Mouse (Mus musculus): ENCODE results near the gene 1700003E16Rik. TPM values are rescaled to one million over a fixed set of nuclear protein-coding genes. Genes with fewer than 3 reads are reported as not detected.

Gene 1700003E16Rik
- polyA plus RNA-seq, 1 experiment from 2014 or later: 6.3 TPM

DNA sequence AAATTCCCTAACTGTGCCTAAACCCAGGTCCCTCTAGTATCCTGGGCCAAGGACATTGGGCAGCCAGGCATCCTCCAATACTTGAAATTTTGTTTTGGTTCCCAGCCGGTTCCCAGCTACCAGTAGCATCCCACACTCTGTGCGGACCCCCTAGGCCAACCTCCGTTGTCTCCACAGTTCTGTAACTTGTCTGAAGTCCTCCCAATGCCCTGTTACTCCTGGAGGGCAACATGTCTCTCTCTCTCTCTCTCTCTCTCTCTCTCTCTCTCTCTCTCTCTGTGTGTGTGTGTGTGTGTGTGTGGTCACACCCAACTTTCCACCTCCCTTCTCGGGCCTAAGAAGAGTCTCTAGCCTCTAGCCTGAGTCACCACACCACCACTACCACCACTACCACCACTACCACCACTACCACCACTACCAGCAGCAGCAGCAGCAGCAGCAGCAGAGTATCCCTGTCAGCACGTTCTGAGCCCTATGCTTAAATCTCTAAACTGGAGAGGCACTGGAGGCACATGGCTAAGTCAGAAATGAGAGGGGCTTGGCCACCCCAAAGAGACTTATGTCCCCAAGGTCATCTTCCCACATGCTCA, 19.8 kb upstream of the 1700003E16Rik start:
- Histone ChIP-seq H3K27ac (replicated peaks; ENCODE audit: low read depth, low read length) (peak overlapping the region; percentile 97), H3K4me3 (ENCODE audit: low read depth, low read length) (peak overlapping the region; percentile 45), H3K4me1 (ENCODE audit: control insufficient read depth, insufficient read depth, low read length) (peaks cover 37% of the 10 kb centered on the region), H3K27me3 (replicated peaks; ENCODE audit: control insufficient read depth, insufficient read depth, low read length) (no peaks in the 10 kb centered on the region), H3K36me3 (ENCODE audit: control insufficient read depth, insufficient read depth, low read length) (no peaks in the 10 kb centered on the region), H3K9me3 (ENCODE audit: control insufficient read depth, low read length) (no peaks in the 10 kb centered on the region), H3K4me2 (ENCODE audit: low read depth, low read length) (peak overlapping the region; percentile 62), H3K9ac (ENCODE audit: low read depth, low read length) (peak overlapping the region; percentile 74)
- no peak for DNase-seq (ENCODE audit: low spot score)
- no peak for ATAC-seq (ENCODE audit: low read depth)
- WGBS: 16% methylated on average over 5 of the region's 5 CpGs

DNA sequence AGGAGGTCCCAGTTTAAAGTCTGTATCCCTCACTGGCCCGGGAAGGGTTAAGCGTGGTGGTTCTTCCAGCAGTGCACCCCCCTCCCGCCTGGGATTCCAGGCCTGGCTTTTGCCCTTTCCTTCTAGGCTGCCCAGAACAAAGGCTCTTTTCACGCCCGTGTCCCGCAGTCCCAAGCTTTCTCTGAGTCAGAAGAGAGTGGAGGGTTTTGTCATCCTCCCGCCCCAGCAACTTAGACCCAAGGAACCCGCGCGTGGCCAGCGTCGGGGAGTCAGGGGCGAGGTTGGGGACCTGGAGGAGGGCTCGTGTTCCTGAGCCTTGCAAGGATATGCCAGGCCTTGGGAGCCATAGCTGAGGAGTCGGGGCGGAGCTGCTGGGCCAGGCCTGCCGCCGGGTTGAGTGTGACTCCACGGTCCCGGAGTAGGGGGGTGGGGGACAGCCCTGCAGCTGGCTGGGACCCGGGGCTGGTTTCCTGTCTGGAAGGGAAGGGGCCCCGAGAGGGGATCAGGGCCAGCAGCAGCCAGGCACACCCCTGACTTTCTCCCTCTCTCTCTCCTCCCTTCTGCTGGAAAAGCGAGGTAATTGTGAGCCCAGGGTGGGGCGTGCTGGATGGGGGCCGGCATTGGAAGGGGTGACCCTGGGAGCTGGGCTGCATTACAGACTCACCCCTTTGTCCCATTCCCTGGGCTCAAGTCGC, 19.2 kb upstream of the 1700003E16Rik start:
- Histone ChIP-seq H3K4me1 (ENCODE audit: control insufficient read depth, insufficient read depth, low read length) (peaks cover 42% of the 10 kb centered on the region), H3K9ac (ENCODE audit: low read depth, low read length) (peak overlapping the region; percentile 74), H3K9me3 (ENCODE audit: control insufficient read depth, low read length) (no peaks in the 10 kb centered on the region), H3K36me3 (ENCODE audit: control insufficient read depth, insufficient read depth, low read length) (no peaks in the 10 kb centered on the region), H3K27ac (replicated peaks; ENCODE audit: low read depth, low read length) (peak overlapping the region; percentile 97), H3K27me3 (replicated peaks; ENCODE audit: control insufficient read depth, insufficient read depth, low read length) (no peaks in the 10 kb centered on the region), H3K4me2 (ENCODE audit: low read depth, low read length) (peak overlapping the region; percentile 62), H3K4me3 (ENCODE audit: low read depth, low read length) (peak overlapping the region; percentile 45)
- ATAC-seq (ENCODE audit: low read depth): peak; percentile 86
- 1% methylated on average over 21 of the region's 26 CpGs for WGBS
- DNase-seq (ENCODE audit: low spot score): peak; percentile 94

DNA sequence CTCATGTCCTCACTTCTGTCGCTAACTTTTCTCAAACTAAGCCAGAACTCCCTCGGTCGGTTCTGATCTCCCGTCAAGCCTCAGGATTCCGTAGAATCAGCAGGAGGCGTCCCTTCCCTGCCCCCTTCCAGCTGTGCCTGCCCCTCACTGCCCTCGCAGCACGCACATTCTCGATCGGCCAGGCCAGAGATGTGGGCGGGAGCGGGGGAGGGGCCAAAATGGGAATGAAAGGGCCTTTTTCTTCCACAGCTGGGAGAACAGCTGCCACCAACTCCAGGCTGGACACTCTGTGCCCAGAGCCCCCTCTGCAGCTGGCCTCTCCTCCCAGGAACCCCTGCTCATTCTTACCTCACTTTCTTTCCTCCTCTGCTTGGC, 18.6 kb upstream of the 1700003E16Rik start:
- Histone ChIP-seq H3K9ac (ENCODE audit: low read depth, low read length) (peak overlapping the region; percentile 74), H3K9me3 (ENCODE audit: control insufficient read depth, low read length) (no peaks in the 10 kb centered on the region), H3K4me1 (ENCODE audit: control insufficient read depth, insufficient read depth, low read length) (peaks cover 48% of the 10 kb centered on the region), H3K4me3 (ENCODE audit: low read depth, low read length) (peak overlapping the region; percentile 45), H3K36me3 (ENCODE audit: control insufficient read depth, insufficient read depth, low read length) (no peaks in the 10 kb centered on the region), H3K27me3 (replicated peaks; ENCODE audit: control insufficient read depth, insufficient read depth, low read length) (no peaks in the 10 kb centered on the region), H3K27ac (replicated peaks; ENCODE audit: low read depth, low read length) (peak overlapping the region; percentile 97), H3K4me2 (ENCODE audit: low read depth, low read length) (peak overlapping the region; percentile 62)
- peak; percentile 95 for DNase-seq (ENCODE audit: low spot score)
- ATAC-seq (ENCODE audit: low read depth): peak; percentile 84
- 3% methylated on average over 6 of the region's 12 CpGs for WGBS

DNA sequence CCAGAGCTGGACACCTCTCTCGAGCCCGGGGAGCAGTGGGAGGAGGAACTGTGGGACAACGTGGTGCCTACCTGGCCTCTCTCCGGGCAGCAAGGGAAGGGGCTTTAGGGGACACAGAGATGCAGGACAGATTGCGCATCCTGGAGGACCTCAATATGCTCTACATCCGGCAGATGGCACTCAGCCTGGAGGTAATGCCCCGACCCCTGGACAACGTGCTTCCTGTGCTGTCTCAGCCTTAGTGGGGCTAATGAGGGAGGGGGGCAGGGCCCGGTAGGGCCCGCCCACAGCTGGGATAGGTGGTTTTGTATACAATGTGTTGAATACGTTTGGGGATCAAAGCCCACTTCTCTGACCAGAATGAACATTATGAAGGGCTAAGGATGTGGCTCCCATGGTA, 18.1 kb upstream of the 1700003E16Rik start:
- WGBS: 2% methylated on average over 11 of the region's 11 CpGs
- no peaks in the 10 kb centered on the region for H3K36me3 ChIP-seq (ENCODE audit: control insufficient read depth, insufficient read depth, low read length)
- no peaks in the 10 kb centered on the region for H3K9me3 ChIP-seq (ENCODE audit: control insufficient read depth, low read length)
- peak overlapping the region; percentile 45 for H3K4me3 ChIP-seq (ENCODE audit: low read depth, low read length)
- DNase-seq (ENCODE audit: low spot score) (peak; percentile 81), ATAC-seq (ENCODE audit: low read depth) (peak; percentile 32)
- peak overlapping the region; percentile 97 for H3K27ac ChIP-seq (replicated peaks; ENCODE audit: low read depth, low read length)
- H3K27me3 ChIP-seq (replicated peaks; ENCODE audit: control insufficient read depth, insufficient read depth, low read length): no peaks in the 10 kb centered on the region
- H3K4me2 ChIP-seq (ENCODE audit: low read depth, low read length): peak overlapping the region; percentile 62
- peak overlapping the region; percentile 74 for H3K9ac ChIP-seq (ENCODE audit: low read depth, low read length)
- H3K4me1 ChIP-seq (ENCODE audit: control insufficient read depth, insufficient read depth, low read length): peaks cover 48% of the 10 kb centered on the region

DNA sequence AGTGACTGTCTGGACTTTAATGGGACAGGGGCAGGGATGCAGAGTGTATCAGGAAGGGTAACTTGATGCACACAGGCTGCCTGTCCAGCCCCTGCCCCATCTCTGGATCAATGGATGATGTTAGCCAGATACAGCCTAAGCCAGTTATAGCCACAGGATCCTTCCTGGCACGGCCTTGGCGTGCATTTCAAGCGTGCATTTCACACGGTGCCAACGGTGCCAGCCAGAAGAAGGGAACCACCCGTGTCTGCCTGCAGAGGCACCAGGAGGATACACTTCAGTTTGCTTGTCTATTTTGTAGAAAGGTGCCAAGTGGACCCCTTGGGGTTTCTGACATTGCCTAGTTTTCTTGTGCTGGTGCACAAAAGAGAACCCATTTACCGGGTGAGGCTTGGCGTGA, 16.2 kb upstream of the 1700003E16Rik start:
- ATAC-seq (ENCODE audit: low read depth) (no peak), DNase-seq (ENCODE audit: low spot score) (no peak)
- Histone ChIP-seq H3K9ac (ENCODE audit: low read depth, low read length) (0 out of 2 replicates have a peak overlapping the region, but pooled peaks have one; percentile 74), H3K9me3 (ENCODE audit: control insufficient read depth, low read length) (no peaks in the 10 kb centered on the region), H3K4me3 (ENCODE audit: low read depth, low read length) (no peak overlapping the region), H3K27ac (replicated peaks; ENCODE audit: low read depth, low read length) (no peak overlapping the region), H3K36me3 (ENCODE audit: control insufficient read depth, insufficient read depth, low read length) (no peaks in the 10 kb centered on the region), H3K4me1 (ENCODE audit: control insufficient read depth, insufficient read depth, low read length) (peaks cover 45% of the 10 kb centered on the region), H3K4me2 (ENCODE audit: low read depth, low read length) (no peak overlapping the region), H3K27me3 (replicated peaks; ENCODE audit: control insufficient read depth, insufficient read depth, low read length) (no peaks in the 10 kb centered on the region)
- WGBS: 80% methylated on average over 8 of the region's 8 CpGs

DNA sequence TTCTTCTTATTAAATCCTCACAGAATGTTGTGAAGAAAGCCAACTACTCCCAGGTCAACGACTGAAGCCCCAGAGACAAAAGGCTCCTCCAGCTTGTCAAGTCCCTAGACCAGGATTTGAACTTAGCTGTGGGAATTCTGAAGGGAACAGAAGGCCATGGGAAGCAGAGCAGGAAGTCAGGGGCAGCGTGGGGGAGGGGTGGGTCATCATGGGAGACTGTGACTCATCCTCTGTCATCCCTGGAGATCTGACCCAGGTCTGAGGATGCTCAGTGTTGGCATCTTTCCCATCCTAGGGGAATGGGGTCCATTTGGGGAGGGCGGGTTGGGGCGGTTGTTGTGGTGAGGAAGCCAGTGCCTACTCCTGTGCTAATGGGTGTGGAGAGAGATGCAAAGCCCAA, 14.6 kb upstream of the 1700003E16Rik start:
- Histone ChIP-seq H3K4me1 (ENCODE audit: control insufficient read depth, insufficient read depth, low read length) (peaks cover 29% of the 10 kb centered on the region), H3K4me3 (ENCODE audit: low read depth, low read length) (peak overlapping the region; percentile 28), H3K27ac (replicated peaks; ENCODE audit: low read depth, low read length) (no peak overlapping the region), H3K4me2 (ENCODE audit: low read depth, low read length) (peak overlapping the region; percentile 70), H3K9ac (ENCODE audit: low read depth, low read length) (peak overlapping the region; percentile 62), H3K36me3 (ENCODE audit: control insufficient read depth, insufficient read depth, low read length) (peaks cover 10% of the 10 kb centered on the region; the same call in 1 of the 2 replicates), H3K27me3 (replicated peaks; ENCODE audit: control insufficient read depth, insufficient read depth, low read length) (no peaks in the 10 kb centered on the region), H3K9me3 (ENCODE audit: control insufficient read depth, low read length) (no peaks in the 10 kb centered on the region)
- ATAC-seq (ENCODE audit: low read depth) (no peak), DNase-seq (ENCODE audit: low spot score) (no peak)
- 26% methylated on average over 4 of the region's 4 CpGs for WGBS

DNA sequence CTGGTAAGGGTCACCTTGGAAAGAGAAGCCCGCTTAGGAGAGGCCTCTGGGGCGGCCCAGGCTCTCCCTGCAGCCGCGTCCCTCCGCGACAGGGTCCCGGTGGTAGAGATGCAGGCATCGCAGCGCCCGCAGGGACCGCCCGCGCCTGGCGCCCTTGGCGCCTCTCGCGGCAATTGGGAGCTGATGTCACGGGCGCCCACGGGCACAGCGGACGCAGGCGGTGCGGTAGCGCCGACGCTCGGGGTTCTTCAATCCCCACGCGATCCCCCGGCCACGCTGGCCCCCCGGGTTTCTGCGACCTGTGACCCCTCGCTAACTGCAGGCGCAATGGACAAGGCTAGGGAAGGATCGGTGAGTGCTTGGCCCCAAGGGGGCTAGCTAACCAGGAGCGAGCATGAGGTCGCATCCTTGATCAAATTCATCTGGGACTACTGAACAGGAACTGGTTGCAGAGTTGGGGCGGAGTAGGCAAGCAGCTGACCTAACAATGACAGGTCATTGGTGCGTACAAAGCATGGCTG, 13.9 kb upstream of the 1700003E16Rik start:
- ATAC-seq (ENCODE audit: low read depth) (no peak), DNase-seq (ENCODE audit: low spot score) (no peak)
- Histone ChIP-seq H3K4me1 (ENCODE audit: control insufficient read depth, insufficient read depth, low read length) (peaks cover 28% of the 10 kb centered on the region), H3K27me3 (replicated peaks; ENCODE audit: control insufficient read depth, insufficient read depth, low read length) (no peaks in the 10 kb centered on the region), H3K36me3 (ENCODE audit: control insufficient read depth, insufficient read depth, low read length) (peaks cover 17% of the 10 kb centered on the region), H3K9me3 (ENCODE audit: control insufficient read depth, low read length) (no peaks in the 10 kb centered on the region), H3K4me3 (ENCODE audit: low read depth, low read length) (peak overlapping the region; percentile 28), H3K4me2 (ENCODE audit: low read depth, low read length) (peak overlapping the region; percentile 70), H3K9ac (ENCODE audit: low read depth, low read length) (peak overlapping the region; percentile 62), H3K27ac (replicated peaks; ENCODE audit: low read depth, low read length) (peak overlapping the region; percentile 33)
- 8% methylated on average over 37 of the region's 41 CpGs for WGBS

DNA sequence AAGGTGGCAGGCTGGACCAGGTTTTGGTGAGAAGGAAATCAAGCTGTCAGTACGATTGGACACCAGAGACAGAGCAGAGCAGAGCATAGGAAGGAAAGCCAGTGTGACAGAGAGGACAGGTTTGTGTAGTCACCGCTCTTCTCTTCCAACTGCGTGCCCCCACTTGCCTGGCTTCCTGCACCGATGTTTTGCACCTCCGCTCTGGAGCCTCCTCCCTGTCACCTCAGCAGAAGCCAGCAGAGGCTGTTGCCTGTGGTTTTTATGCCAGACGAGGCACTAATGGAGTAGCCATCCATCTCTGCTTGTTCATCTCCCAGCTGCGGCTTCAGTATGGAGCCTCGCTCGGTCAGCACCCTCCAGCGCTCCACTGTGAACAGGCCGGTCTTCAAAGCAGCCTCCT, 13.3 kb upstream of the 1700003E16Rik start:
- WGBS: 61% methylated on average over 11 of the region's 11 CpGs
- peak overlapping the region; percentile 70 for H3K4me2 ChIP-seq (ENCODE audit: low read depth, low read length)
- DNase-seq (ENCODE audit: low spot score) (peak; percentile 53), ATAC-seq (ENCODE audit: low read depth) (no peak)
- peaks cover 22% of the 10 kb centered on the region for H3K36me3 ChIP-seq (ENCODE audit: control insufficient read depth, insufficient read depth, low read length)
- H3K27me3 ChIP-seq (replicated peaks; ENCODE audit: control insufficient read depth, insufficient read depth, low read length): no peaks in the 10 kb centered on the region
- no peaks in the 10 kb centered on the region for H3K9me3 ChIP-seq (ENCODE audit: control insufficient read depth, low read length)
- H3K4me3 ChIP-seq (ENCODE audit: low read depth, low read length): no peak overlapping the region
- peaks cover 28% of the 10 kb centered on the region for H3K4me1 ChIP-seq (ENCODE audit: control insufficient read depth, insufficient read depth, low read length)
- no peak overlapping the region for H3K9ac ChIP-seq (ENCODE audit: low read depth, low read length)
- peak overlapping the region; percentile 33 for H3K27ac ChIP-seq (replicated peaks; ENCODE audit: low read depth, low read length)

Measured in embryonic facial prominence, embryonic 14.5 days (tissue).